Comparison of ENCODE assay signal across 13 mouse cellular contexts in genomic region chr7:141394158-141394557, GRCm38 (mm10). TPM values are rescaled to one million over a fixed set of nuclear protein-coding genes. Genes with fewer than 3 reads are reported as not detected.
DNase-seq lines count a peak whose midpoint lies in the region; ATAC-seq and TF ChIP-seq lines count a peak whose summit lies in the region.
"Had no signal": no experiment of that assay in that cellular context is flagged by ENCODE, and none has a peak within 500 bp of the region (broad histone marks: within the 10 kb centered on the region; RNA-seq: fewer than 3 reads in every experiment).

No protein-coding gene starts in this region.

- no peak for TF ChIP-seq CTCF in intestine, postnatal 0 days (IDR thresholded peaks at IDR 0.05; ENCODE audit: low read depth)

- ATAC-seq in heart, embryonic 13.5 days (ENCODE audit: extremely low read depth, insufficient number of reproducible peaks, low FRiP score, low TSS enrichment), result no peak
- peak; percentile 17 for ATAC-seq in intestine, postnatal 0 days
- ATAC-seq in megakaryocyte progenitor cell, adult 5-6 weeks (replicated peaks; ENCODE audit: poor library complexity), result peak; percentile 57
- ATAC-seq: midbrain, embryonic 16.5 days had no signal

- peaks cover 6% of the 10 kb centered on the region; the same call in 1 of the 2 replicates for H3K27me3 ChIP-seq in heart, embryonic 13.5 days (replicated peaks)
- no peaks in the 10 kb centered on the region for H3K27me3 ChIP-seq in intestine, postnatal 0 days (replicated peaks; ENCODE audit: control insufficient read depth, insufficient read depth, low read length)
- H3K27me3 ChIP-seq: embryonic facial prominence, embryonic 12.5 days had no signal

- H3K4me1 ChIP-seq in heart, embryonic 13.5 days, result peaks cover 14% of the 10 kb centered on the region
- H3K4me1 ChIP-seq in intestine, postnatal 0 days (replicated peaks; ENCODE audit: control insufficient read depth, insufficient read depth, low read length), result peaks cover 3% of the 10 kb centered on the region

- H3K4me2 ChIP-seq in heart, embryonic 13.5 days, result peak overlapping the region; percentile 99
- H3K4me2 ChIP-seq in intestine, postnatal 0 days (replicated peaks; ENCODE audit: low read depth), result no peak overlapping the region
- H3K4me2 ChIP-seq: embryonic facial prominence, embryonic 12.5 days; hindbrain, embryonic 15.5 days had no signal

- H3K9ac ChIP-seq in heart, embryonic 13.5 days, result no peak overlapping the region
- H3K9ac ChIP-seq in intestine, postnatal 0 days (ENCODE audit: low read depth, low read length), result no peak overlapping the region
- H3K9ac ChIP-seq: embryonic facial prominence, embryonic 12.5 days; hindbrain, embryonic 15.5 days had no signal

- peak overlapping the region; percentile 79; the same call in 1 of the 2 replicates for H3K27ac ChIP-seq in heart, embryonic 13.5 days (replicated peaks)
- H3K27ac ChIP-seq in intestine, postnatal 0 days (ENCODE audit: low read depth, low read length), result 0 out of 2 replicates have a peak overlapping the region, but pooled peaks have one; percentile 16
- H3K27ac ChIP-seq: embryonic facial prominence, embryonic 12.5 days; heart, adult 2 months; hindbrain, embryonic 15.5 days had no signal

- peak overlapping the region; percentile 31 for H3K4me3 ChIP-seq in heart, embryonic 13.5 days
- H3K4me3 ChIP-seq in intestine, postnatal 0 days (ENCODE audit: low read depth, low read length), result no peak overlapping the region
- H3K4me3 ChIP-seq: embryonic facial prominence, embryonic 12.5 days; heart, adult 2 months; hindbrain, embryonic 15.5 days had no signal

- H3K36me3 ChIP-seq in heart, embryonic 13.5 days, result peaks cover 35% of the 10 kb centered on the region
- peaks cover 23% of the 10 kb centered on the region for H3K36me3 ChIP-seq in intestine, postnatal 0 days (ENCODE audit: control insufficient read depth, insufficient read depth)

- 70% methylated on average over 7 of the region's 7 CpGs for WGBS in heart, embryonic 13.5 days
- WGBS in intestine, postnatal 0 days, result 41% methylated on average over 7 of the region's 7 CpGs

- DNase-seq in heart, postnatal 10 days, result no peak
- DNase-seq in adrenal gland, postnatal 14 days, result peak; percentile 71
- DNase-seq in layer of hippocampus, adult 8-10 months (ENCODE audit: low spot score in 2 of 2), result no peak
- no peak for DNase-seq in MN1 (ENCODE audit: low spot score)
- no peak for DNase-seq in testis, postnatal 14 days (ENCODE audit: low spot score)
- DNase-seq: cerebellum, adult 11-12 months had no signal

- intact Hi-C loops in heart, postnatal 10 days (cut with DNase I), result loop anchor here (5.0 kb wide), 1 partner anchor 67 kb away; the partner anchor contains the start of genes Deaf1 and Tmem80

- no peaks in the 10 kb centered on the region for H3K9me3 ChIP-seq in heart, embryonic 13.5 days
- no peaks in the 10 kb centered on the region for H3K9me3 ChIP-seq in intestine, postnatal 0 days (ENCODE audit: control insufficient read depth)
- H3K9me3 ChIP-seq: embryonic facial prominence, embryonic 12.5 days; hindbrain, embryonic 15.5 days had no signal

RNA-seq across cellular contexts. Expression of gene Taldo1, which starts 2.2 kb away (rescaled TPM):
- polyA plus RNA-seq in heart, embryonic 13.5 days (2015; fragmentation: Nextera tagmentation; extraction: Ambion mirVana), result 248 and 250 TPM in 2 replicates
- 100 to 1,000 TPM; 137 to 155 TPM for total RNA-seq in heart, postnatal 10 days (2021)
- total RNA-seq in adrenal gland, postnatal 14 days (2021), result 479 and 481 TPM in 2 replicates
- polyA plus RNA-seq in intestine, postnatal 0 days (2015; fragmentation: Nextera tagmentation; extraction: Ambion mirVana), result 706 and 711 TPM in 2 replicates
- 103 and 117 TPM in 2 replicates for total RNA-seq in megakaryocyte progenitor cell, adult 5-6 weeks (2015)
- 508 and 513 TPM in 2 replicates for total RNA-seq in megakaryocyte progenitor cell, adult 5-6 weeks (2017)
- 100 to 1,000 TPM; 107 to 127 (median 116) TPM for total RNA-seq in layer of hippocampus, adult 8-10 months (2022)

RNA-seq across cellular contexts. Expression of gene Gatd1, which starts 19.8 kb away (rescaled TPM):
- 27.0 and 29.9 TPM in 2 replicates for polyA plus RNA-seq in heart, embryonic 13.5 days (2015; fragmentation: Nextera tagmentation; extraction: Ambion mirVana)
- 10 to 100 TPM; 12.2 to 15.0 TPM for total RNA-seq in heart, postnatal 10 days (2021)
- total RNA-seq in adrenal gland, postnatal 14 days (2021), result 22.5 and 36.2 TPM in 2 replicates
- 34.3 and 37.1 TPM in 2 replicates for polyA plus RNA-seq in intestine, postnatal 0 days (2015; fragmentation: Nextera tagmentation; extraction: Ambion mirVana)
- total RNA-seq in megakaryocyte progenitor cell, adult 5-6 weeks (2015), result 21.9 and 25.9 TPM in 2 replicates
- 13.5 and 16.3 TPM in 2 replicates for total RNA-seq in megakaryocyte progenitor cell, adult 5-6 weeks (2017)
- 10 to 100 TPM; 36.8 to 41.3 (median 38.6) TPM for total RNA-seq in layer of hippocampus, adult 8-10 months (2022)

RNA-seq across cellular contexts. Expression of gene Cend1, which starts 35.1 kb away (rescaled TPM):
- 8.1 and 9.8 TPM in 2 replicates for polyA plus RNA-seq in heart, embryonic 13.5 days (2015; fragmentation: Nextera tagmentation; extraction: Ambion mirVana)
- 1 to 10 TPM; 1.6 TPM for total RNA-seq in heart, postnatal 10 days (2021)
- total RNA-seq in adrenal gland, postnatal 14 days (2021), result 1.0 and 3.6 TPM in 2 replicates
- polyA plus RNA-seq in intestine, postnatal 0 days (2015; fragmentation: Nextera tagmentation; extraction: Ambion mirVana), result 2.7 and 3.3 TPM in 2 replicates
- total RNA-seq in megakaryocyte progenitor cell, adult 5-6 weeks (2015), result not detected in 2 replicates
- total RNA-seq in megakaryocyte progenitor cell, adult 5-6 weeks (2017), result not detected in 2 replicates
- total RNA-seq in layer of hippocampus, adult 8-10 months (2022), result 100 to 1,000 TPM; 248 to 286 (median 272) TPM

RNA-seq across cellular contexts. Expression of gene Slc25a22, which starts 43.5 kb away (rescaled TPM):
- polyA plus RNA-seq in heart, embryonic 13.5 days (2015; fragmentation: Nextera tagmentation; extraction: Ambion mirVana), result 17.3 and 19.1 TPM in 2 replicates
- total RNA-seq in heart, postnatal 10 days (2021), result 10 to 100 TPM; 53.3 to 59.8 TPM
- total RNA-seq in adrenal gland, postnatal 14 days (2021), result 87.0 and 91.0 TPM in 2 replicates
- polyA plus RNA-seq in intestine, postnatal 0 days (2015; fragmentation: Nextera tagmentation; extraction: Ambion mirVana), result 65.8 and 67.7 TPM in 2 replicates
- 15.5 and 19.8 TPM in 2 replicates for total RNA-seq in megakaryocyte progenitor cell, adult 5-6 weeks (2015)
- total RNA-seq in megakaryocyte progenitor cell, adult 5-6 weeks (2017), result 4.4 and 5.3 TPM in 2 replicates
- total RNA-seq in layer of hippocampus, adult 8-10 months (2022), result 100 to 1,000 TPM; 295 to 343 (median 318) TPM

RNA-seq across cellular contexts. Expression of gene Pidd1, which starts 49.7 kb away (rescaled TPM):
- polyA plus RNA-seq in heart, embryonic 13.5 days (2015; fragmentation: Nextera tagmentation; extraction: Ambion mirVana), result 8.1 and 9.4 TPM in 2 replicates
- total RNA-seq in heart, postnatal 10 days (2021), result 1 to 10 TPM; 2.3 to 3.5 TPM
- total RNA-seq in adrenal gland, postnatal 14 days (2021), result 3.5 and 5.9 TPM in 2 replicates
- 1.4 and 1.6 TPM in 2 replicates for polyA plus RNA-seq in intestine, postnatal 0 days (2015; fragmentation: Nextera tagmentation; extraction: Ambion mirVana)
- 14.2 and 14.4 TPM in 2 replicates for total RNA-seq in megakaryocyte progenitor cell, adult 5-6 weeks (2015)
- total RNA-seq in megakaryocyte progenitor cell, adult 5-6 weeks (2017), result 9.7 and 11.2 TPM in 2 replicates
- 1 to 10 TPM; 1.1 to 2.0 (median 1.5) TPM for total RNA-seq in layer of hippocampus, adult 8-10 months (2022)

Comparison
In these comparisons a context has a peak if more than half of its experiments do, and no peak if none do; other contexts are left out.
1. RNA of gene Cend1, which starts 35.1 kb away (total RNA-seq): 248 to 286 TPM in layer of hippocampus, adult 8-10 months; 1.6 TPM in heart, postnatal 10 days, 1.0 to 3.6 TPM in adrenal gland, postnatal 14 days and not detected in megakaryocyte progenitor cell, adult 5-6 weeks; every median in the first group is over 10 times any median in the second.